Mouse (Mus musculus) naive thymus-derived CD4-positive, alpha-beta T cell, adult 5 months (primary cell): ENCODE measurements around the gene Cyp4f13. TPM values are rescaled to one million over a fixed set of nuclear protein-coding genes. Genes with fewer than 3 reads are reported as not detected.

Experiments used
- polyA plus RNA-seq: library from polyadenylated mRNA; unstranded; fragments of 100-300 nt; shearing (Covaris generic); gene quantifications from one replicate; pipeline ENCODE4 v1.2.1, GENCODE M21; 2017

The Cyp4f13 gene
- 54.0 TPM for polyA plus RNA-seq

DNA sequence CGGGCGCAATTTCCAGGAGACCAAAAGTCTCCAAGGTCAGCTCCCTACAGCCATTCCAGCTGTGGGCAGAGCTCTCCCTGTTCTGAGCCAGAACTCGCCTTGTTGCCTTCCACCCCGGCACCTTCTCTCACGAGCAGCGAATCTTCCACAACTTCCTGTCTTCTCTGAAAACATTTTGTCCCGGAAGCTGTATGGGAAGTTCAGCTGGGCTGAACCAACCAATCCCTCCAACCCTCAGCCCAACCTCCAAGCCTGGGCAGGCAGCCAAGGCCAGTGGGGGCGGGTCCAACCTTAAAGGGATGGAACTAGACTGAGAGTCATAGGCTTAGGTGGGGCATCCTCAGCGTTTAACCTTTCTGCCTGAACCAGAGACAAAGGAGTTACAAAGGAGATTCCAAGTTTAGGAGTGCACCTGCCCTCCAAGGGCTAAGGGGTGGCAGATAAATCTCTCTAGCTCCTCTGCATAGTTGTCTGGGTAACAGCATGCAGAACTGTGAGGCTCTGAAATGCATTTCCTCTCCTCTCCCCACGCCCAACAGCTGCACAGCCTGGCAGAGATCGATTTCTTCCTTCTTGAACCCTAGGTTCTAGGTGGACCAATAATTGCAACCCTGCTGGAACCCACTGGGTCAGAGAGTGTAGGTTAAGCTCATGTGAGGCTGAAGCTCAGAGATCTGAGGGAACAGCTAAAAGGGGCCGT is at the start of gene Cyp4f13:
Gene Cyp4f13 (minus strand): TSS at position 188 of the 700 bp plus-strand sequence.

DNA sequence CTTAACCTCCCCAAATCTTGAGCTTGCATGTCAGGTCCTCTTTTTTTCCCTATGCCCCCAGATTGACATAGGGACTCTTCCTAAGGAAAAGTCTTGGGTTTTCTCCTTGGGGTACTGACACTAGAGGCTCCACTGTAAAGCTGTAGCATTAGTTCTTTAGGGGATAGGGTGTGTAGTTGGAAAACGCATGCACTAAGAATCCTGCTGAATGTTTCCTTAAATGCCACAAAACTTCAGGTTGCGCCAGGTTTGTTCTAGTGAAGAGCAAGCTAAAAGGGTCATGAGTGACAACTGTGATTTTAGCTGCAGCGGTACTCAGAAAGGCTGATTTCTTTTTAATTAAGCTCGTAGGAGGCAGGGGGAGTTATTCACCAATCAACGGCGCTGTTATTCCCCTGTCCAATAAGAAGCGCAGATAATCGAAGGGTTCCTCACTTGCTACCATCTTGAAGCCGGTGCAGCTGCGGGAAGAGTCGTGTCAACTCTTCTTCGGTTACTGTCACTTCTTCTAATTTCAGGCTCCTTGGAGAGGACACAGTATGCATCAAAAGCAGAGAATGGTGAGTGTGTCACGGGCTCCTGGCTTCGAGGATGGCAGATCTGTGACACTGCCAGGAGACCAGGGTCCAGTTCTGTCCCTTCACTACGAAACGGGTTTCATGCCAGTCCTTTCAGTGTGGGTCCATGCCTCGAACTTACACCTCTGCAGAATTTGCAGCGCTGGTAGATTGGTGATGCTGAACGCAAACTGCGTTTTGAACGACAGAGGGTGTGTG is 45.7 kb upstream of the Cyp4f13 start, which contains the start of gene Zfp952:
Gene Zfp952 (plus strand): TSS at position 431 of the 776 bp plus-strand sequence.

DNA sequence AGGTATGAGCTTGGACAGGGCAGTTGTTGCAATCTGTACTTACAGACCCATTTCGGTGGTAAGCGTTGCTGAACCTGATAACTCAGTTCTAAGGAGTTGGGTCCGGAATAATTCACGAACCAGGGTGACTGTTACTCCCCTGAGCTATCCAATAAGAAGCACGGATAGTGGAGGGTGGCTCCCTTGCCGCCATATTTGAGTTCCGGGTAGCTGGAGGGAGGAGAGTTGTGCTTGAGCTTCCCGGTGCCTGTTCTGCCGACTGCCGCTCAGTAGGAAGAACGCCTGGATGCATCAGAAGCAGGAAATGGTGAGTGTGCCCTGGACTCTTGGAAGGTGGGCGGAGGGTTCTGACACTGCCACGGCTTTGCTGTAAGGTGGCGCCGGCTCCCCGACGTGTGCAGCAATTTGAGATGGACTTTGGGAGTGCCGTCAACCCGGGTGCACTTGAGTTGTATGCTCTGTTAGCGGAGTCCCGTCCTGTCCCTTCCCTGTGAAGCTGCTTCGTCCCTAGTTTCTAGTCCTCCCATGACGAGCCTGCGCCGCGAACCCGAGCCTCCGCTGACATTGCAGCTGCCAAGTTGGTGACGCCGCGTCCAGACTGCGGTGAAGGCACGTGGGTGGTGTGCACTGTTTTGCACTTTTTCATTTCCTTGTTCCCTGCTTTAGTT is 18.6 kb upstream of the Cyp4f13 start, which contains the start of gene Zfp472:
Gene Zfp472 (plus strand): TSS at position 192 of the 668 bp plus-strand sequence.

DNA sequence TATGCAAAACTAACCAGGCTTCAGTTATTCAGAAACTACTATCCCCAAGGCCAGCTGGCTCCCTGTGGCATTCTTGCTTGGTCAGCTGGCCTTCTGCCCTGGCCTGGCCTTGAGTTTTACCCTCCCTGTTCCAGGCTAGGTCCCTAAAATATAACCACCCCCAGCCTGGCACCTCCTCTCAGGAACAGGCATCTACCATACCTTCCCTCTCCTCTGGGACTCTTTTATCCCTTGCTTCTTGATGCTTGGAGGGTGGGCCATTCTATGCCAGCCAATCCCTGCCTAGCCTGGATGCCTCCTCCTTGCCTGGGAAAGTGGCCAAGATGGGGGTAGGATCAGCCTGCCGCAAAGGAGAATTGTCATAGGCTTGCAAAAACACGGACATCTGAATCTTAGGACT is 30.1 kb downstream of the Cyp4f13 start, which contains the start of gene Cyp4f14:
Gene Cyp4f14 (minus strand): TSS at position 212 of the 400 bp plus-strand sequence.

DNA sequence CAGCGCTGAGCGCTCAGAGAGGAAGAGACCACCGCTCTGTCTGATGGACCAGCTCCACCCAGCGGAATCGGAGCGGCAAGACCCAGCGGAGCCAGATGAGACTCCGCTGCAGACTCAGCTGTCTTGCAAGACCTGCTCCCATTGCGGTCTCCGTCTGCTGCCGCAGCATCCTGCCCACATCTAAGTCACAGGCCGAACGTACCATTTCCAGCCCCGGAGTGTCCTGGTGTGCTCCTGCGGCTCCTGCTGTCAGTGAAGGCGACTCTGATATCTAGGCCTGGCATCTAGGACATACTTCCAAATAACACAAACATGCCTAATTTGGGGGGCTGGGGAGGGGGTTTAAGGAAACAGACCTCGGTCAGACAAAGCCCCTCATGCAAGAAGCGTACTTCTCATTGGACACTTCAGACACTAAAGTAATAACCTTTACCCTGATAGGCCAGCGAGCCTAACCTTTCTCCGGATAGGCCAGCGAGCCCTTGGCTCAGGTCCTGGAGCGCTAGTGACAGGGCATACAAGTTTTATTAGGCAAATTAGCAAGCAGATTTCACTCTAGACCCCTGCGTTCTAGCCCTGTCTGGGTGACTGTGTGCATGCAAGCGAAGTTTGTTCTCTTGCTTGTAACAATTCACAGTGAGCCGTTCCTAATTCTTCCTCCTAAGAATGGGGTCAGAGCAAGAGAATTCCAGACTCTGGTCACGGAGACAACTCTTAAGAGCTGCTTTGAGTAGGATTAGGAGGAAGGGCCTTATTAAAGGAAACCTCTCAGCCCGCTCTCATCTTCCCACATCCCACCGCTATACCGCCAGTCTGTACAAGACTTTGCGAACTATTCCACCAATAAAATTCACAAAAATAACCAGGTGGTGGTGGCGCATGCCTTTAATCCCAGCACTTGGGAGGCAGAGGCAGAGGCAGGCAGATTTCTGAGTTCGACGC is 55.7 kb downstream of the Cyp4f13 start, which contains the start of gene Zfp870:
Gene Zfp870 (minus strand): TSS at position 404 of the 942 bp plus-strand sequence.

Other genes starting within 250 kb of the Cyp4f13 start
- 42.9 TPM for gene Zfp871, start 159.1 kb downstream of the Cyp4f13 start, polyA plus RNA-seq
- gene Zfp811, start 137.5 kb downstream of the Cyp4f13 start, polyA plus RNA-seq: not detected
- 5.1 TPM for gene Zfp799, start 117.1 kb downstream of the Cyp4f13 start, polyA plus RNA-seq
- 0.06 TPM for gene Zfp870, start 55.8 kb downstream of the Cyp4f13 start, polyA plus RNA-seq
- not detected for gene Cyp4f14, start 30.1 kb downstream of the Cyp4f13 start, polyA plus RNA-seq
- 24.2 TPM for gene Zfp472, start 18.4 kb upstream of the Cyp4f13 start, polyA plus RNA-seq
- gene Zfp952, start 45.7 kb upstream of the Cyp4f13 start, polyA plus RNA-seq: 12.2 TPM
- gene Zfp763, start 86.0 kb upstream of the Cyp4f13 start, polyA plus RNA-seq: 2.1 TPM
- gene 4921501E09Rik, start 120.7 kb upstream of the Cyp4f13 start, polyA plus RNA-seq: not detected
- gene Zfp563, start 141.9 kb upstream of the Cyp4f13 start, polyA plus RNA-seq: 3.1 TPM
- not detected for gene Morc2b, start 192.3 kb upstream of the Cyp4f13 start, polyA plus RNA-seq
- not detected for gene Olfr55, start 221.0 kb upstream of the Cyp4f13 start, polyA plus RNA-seq
- gene Olfr239, start 243.9 kb upstream of the Cyp4f13 start, polyA plus RNA-seq: not detected